Mouse (Mus musculus) hindbrain, postnatal 0 days (tissue): Measurements from ENCODE around the gene Nedd8. TPM values are rescaled to one million over a fixed set of nuclear protein-coding genes. Genes with fewer than 3 reads are reported as not detected.

Experiments
- ATAC-seq: fragments of 200-750 bp; cut with Nextera tagmentation; 2 replicates; pipeline ENCODE4 v1.8.0; 2017; ENCODE audit warnings: mild to moderate bottlenecking, moderate TSS enrichment, moderate library complexity
- DNase-seq: peaks from one replicate; pipeline ENCODE4 v3.0.0-alpha.2; 2015; ENCODE audit warnings: low spot score
- H3K27ac ChIP-seq: fragments of 300-500 bp; sonication (generic); 2 replicates; pipeline ENCODE4 v1.5.1; 2014; ENCODE audit warnings: mild to moderate bottlenecking
- H3K27me3 ChIP-seq: fragments of 300-500 bp; sonication (generic); 2 replicates; pipeline ENCODE4 v1.6.1; 2014; ENCODE audit warnings: low read length, mixed read lengths; ENCODE audit not compliant: insufficient read depth
- H3K36me3 ChIP-seq: fragments of 300-500 bp; sonication (generic); 2 replicates; pipeline ENCODE4 v1.6.1; 2014; ENCODE audit warnings: low read length, mixed read lengths; ENCODE audit not compliant: insufficient read depth
- H3K4me1 ChIP-seq: fragments of 300-500 bp; sonication (generic); 2 replicates; pipeline ENCODE4 v1.6.1; 2014; ENCODE audit warnings: antibody characterized with exemption, low read length, mixed read lengths; ENCODE audit not compliant: insufficient read depth
- H3K4me2 ChIP-seq: fragments of 300-500 bp; sonication (generic); 2 replicates; pipeline ENCODE4 v1.6.1; 2014; ENCODE audit warnings: low read depth, mild to moderate bottlenecking, low read length, moderate library complexity, mixed read lengths
- H3K4me3 ChIP-seq: fragments of 300-500 bp; sonication (generic); 2 replicates; pipeline ENCODE4 v1.5.1; 2014; ENCODE audit warnings: low read length
- H3K9ac ChIP-seq: fragments of 300-500 bp; sonication (generic); replicated peaks from 2 replicates; pipeline ENCODE4 v1.6.1; 2014; ENCODE audit warnings: mild to moderate bottlenecking, low read length, moderate library complexity, mixed read lengths
- H3K9me3 ChIP-seq: fragments of 300-500 bp; sonication (generic); 2 replicates; pipeline ENCODE4 v1.6.1; 2016; ENCODE audit warnings: low read length, mixed read lengths
- CTCF ChIP-seq: IDR thresholded peaks from 2 replicates; pipeline ENCODE4 v1.5.1; 2016; ENCODE audit warnings: antibody characterized with exemption, control low read depth, low read depth
- whole genome bisulfite sequencing: fragments of 180-500 bp; shearing (Covaris S2); extraction: QIAGEN DNeasy Blood & Tissue Kit; methylation state at CpG from one replicate; pipeline ENCODE4 v1.1.7; 2014; 5-methylcytosine and 5-hydroxymethylcytosine counted together
- polyA plus RNA-seq: library from polyadenylated mRNA; unstranded; fragments of >200 nt; fragmentation: Nextera tagmentation; extraction: Ambion mirVana; gene quantifications from 2 replicates; pipeline ENCODE4 v1.2.1, GENCODE M21; 2015
- total RNA-seq: library from RNA; depleted of rRNA; stranded (reverse); fragments of >200 nt; gene quantifications from 2 replicates; pipeline ENCODE4 v1.2.3, GENCODE M21; 2014

The Nedd8 gene
- total and polyA plus RNA-seq, 2 experiments from 2014 or later: 143 to 629 TPM

- DNase-seq (no peak), ATAC-seq (no peak)
- Histone ChIP-seq H3K27me3 (no peaks in the 10 kb centered on the region), H3K9me3 (no peaks in the 10 kb centered on the region), H3K4me1 (no peaks in the 10 kb centered on the region), H3K36me3 (peaks cover 84% of the 10 kb centered on the region), H3K4me3 (no peak overlapping the region), H3K9ac (no peak overlapping the region), H3K4me2 (no peak overlapping the region), H3K27ac (no peak overlapping the region)
- WGBS: 88% methylated on average over 27 of the region's 27 CpGs
- TF ChIP-seq CTCF: no peak
Observed at GRCm38 (mm10) chr14:55628077-55628827, 43.7 kb downstream of the Nedd8 start.

- Histone ChIP-seq H3K9me3 (no peaks in the 10 kb centered on the region), H3K27me3 (no peaks in the 10 kb centered on the region), H3K36me3 (no peaks in the 10 kb centered on the region), H3K4me1 (no peaks in the 10 kb centered on the region), H3K4me2 (peak overlapping the region; percentile 35; the same call in 1 of the 2 replicates), H3K27ac (peak overlapping the region; percentile 48; the same call in 1 of the 2 replicates), H3K9ac (peak overlapping the region; percentile 30; the same call in 1 of the 2 replicates), H3K4me3 (peak overlapping the region; percentile 21)
- no peak for TF ChIP-seq CTCF
- 52% methylated on average over 22 of the region's 22 CpGs for whole genome bisulfite sequencing
- ATAC-seq (peak; percentile 47; the same call in 1 of the 2 replicates), DNase-seq (peak; percentile 24)
Observed at GRCm38 (mm10) chr14:55618486-55619195, 53.3 kb downstream of the Nedd8 start.

GRCm38 (mm10) chr14:55617822-55618221, 54.1 kb downstream of the Nedd8 start, which contains the start of gene Rec8:
Gene Rec8 (plus strand): TSS chr14:55618037.
- H3K27ac ChIP-seq: peak within 1 kb of the TSS; percentile 48; the same call in 1 of the 2 replicates
- no peaks in the 10 kb centered on the region for H3K4me1 ChIP-seq
- ATAC-seq (peak; percentile 86), DNase-seq (peak; percentile 74)
- no peaks in the 10 kb centered on the region for H3K27me3 ChIP-seq
- 16% methylated on average over 21 of the region's 21 CpGs for WGBS
- peak within 1 kb of the TSS; percentile 35; the same call in 1 of the 2 replicates for H3K4me2 ChIP-seq
- TF ChIP-seq CTCF: peak; percentile 32
- peak within 1 kb of the TSS; percentile 21 for H3K4me3 ChIP-seq
- H3K36me3 ChIP-seq: no peaks in the 10 kb centered on the region
- H3K9ac ChIP-seq: peak within 1 kb of the TSS; percentile 30; the same call in 1 of the 2 replicates
- no peaks in the 10 kb centered on the region for H3K9me3 ChIP-seq

- ATAC-seq: no peak
- no peak overlapping the region for H3K27ac ChIP-seq
- H3K4me2 ChIP-seq: no peak overlapping the region
- no peaks in the 10 kb centered on the region for H3K9me3 ChIP-seq
- H3K27me3 ChIP-seq: no peaks in the 10 kb centered on the region
- H3K36me3 ChIP-seq: no peaks in the 10 kb centered on the region
- H3K4me1 ChIP-seq: no peaks in the 10 kb centered on the region
- H3K9ac ChIP-seq: no peak overlapping the region
- H3K4me3 ChIP-seq: no peak overlapping the region
- 80% methylated on average over 2 of the region's 2 CpGs for WGBS
- no peak for DNase-seq
- no peak for TF ChIP-seq CTCF
Observed at GRCm38 (mm10) chr14:55616844-55617243, 55.1 kb downstream of the Nedd8 start.

GRCm38 (mm10) chr14:55615876-55616275, 56.0 kb downstream of the Nedd8 start:
- ATAC-seq: no peak
- H3K4me1 ChIP-seq: no peaks in the 10 kb centered on the region
- WGBS: 42% methylated on average over 2 of the region's 2 CpGs

GRCm38 (mm10) chr14:55614565-55615178, 57.3 kb downstream of the Nedd8 start:
- no peak for TF ChIP-seq CTCF
- no peak for DNase-seq
- WGBS: 78% methylated on average over 7 of the region's 7 CpGs
- no peaks in the 10 kb centered on the region for H3K9me3 ChIP-seq
- no peak overlapping the region for H3K27ac ChIP-seq
- H3K36me3 ChIP-seq: peaks cover 3% of the 10 kb centered on the region; the same call in 1 of the 2 replicates
- no peak overlapping the region for H3K4me3 ChIP-seq
- no peak overlapping the region for H3K9ac ChIP-seq
- no peaks in the 10 kb centered on the region for H3K27me3 ChIP-seq
- ATAC-seq: no peak
- H3K4me2 ChIP-seq: no peak overlapping the region
- H3K4me1 ChIP-seq: no peaks in the 10 kb centered on the region

More at GRCm38 (mm10) chr14:55615876-55616275, 56.0 kb downstream of the Nedd8 start:
- DNase-seq: no peak
- Histone ChIP-seq H3K9ac (no peak overlapping the region), H3K4me3 (no peak overlapping the region), H3K4me2 (no peak overlapping the region), H3K9me3 (no peaks in the 10 kb centered on the region), H3K27me3 (no peaks in the 10 kb centered on the region), H3K27ac (no peak overlapping the region), H3K36me3 (no peaks in the 10 kb centered on the region)
- no peak for TF ChIP-seq CTCF
